Mouse (Mus musculus): ENCODE measurements around the gene Tmem132d.

The Tmem132d gene

DNA sequence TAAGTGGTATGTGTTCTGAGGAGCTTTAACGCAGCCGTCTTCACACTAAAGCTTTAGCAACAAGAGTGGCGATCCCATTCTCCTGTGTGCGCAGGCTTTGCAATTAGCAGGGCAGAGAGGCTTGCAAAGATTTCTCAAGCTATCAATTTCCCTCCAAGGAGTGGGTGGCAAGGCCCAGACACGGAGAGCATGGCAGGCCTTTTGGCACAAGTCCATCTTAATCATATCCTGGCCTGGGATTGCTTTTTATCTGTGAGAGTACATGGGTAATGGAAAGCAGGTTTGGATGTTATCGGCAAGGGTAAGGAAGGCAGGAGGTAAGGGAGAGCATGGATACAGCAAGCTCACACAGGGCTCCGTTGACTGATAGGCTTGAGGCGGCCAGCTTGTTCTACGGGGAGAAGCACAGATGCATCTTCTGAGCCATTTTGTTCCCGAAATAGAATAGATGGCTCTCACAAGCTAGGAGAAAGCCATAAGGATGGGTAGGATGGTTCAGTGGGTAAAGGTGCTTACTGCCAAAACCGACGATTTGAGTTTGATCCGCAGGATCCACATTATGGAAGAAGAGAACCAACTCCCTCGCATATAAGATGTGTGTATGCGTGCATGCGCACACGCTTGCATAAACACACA lies 228.1 kb downstream of the Tmem132d start:
- TF ChIP-seq GATA4 (IDR thresholded peaks at IDR 0.05; ENCODE audit: insufficient replicate concordance, low read length), result no peak

DNA sequence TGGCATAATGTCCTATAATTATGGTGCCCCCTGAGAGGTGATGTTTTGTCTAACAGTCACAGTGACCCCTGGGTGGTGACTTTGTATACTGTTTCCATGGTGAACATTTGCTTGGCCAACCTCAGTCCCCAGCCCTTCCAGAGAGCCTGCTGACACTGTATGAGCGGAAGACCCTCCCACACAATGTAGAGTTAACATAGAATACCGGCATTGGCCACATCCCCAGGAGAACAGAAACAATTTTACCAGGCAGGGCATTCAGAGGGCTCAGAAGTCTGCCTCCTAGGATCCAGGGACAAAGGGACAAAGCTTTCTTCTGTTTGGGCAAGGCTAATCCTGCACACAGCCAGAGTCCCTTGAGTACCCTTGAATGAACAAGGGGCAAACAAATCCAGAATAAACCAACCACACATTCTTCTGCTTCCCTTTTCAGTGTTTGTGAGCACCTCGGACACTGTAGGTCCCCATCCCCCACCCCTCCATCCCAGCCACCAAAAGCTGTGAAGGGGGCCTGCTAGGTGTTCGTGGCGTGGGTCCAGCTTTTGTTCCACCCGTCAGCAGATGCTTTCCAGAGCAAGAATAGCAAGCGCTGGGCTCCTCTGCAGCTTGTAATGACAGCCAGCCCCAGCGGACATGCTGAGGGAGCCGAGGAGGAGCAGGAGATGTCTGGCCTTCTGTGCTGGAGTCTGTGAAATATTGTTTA lies 228.8 kb downstream of the Tmem132d start:
- TF ChIP-seq GATA4 (IDR thresholded peaks at IDR 0.05; ENCODE audit: insufficient replicate concordance, low read length), result no peak

GRCm38 (mm10) chr5:128194106-128194505 lies 238.8 kb downstream of the Tmem132d start:
- no peak for TF ChIP-seq GATA4 (IDR thresholded peaks at IDR 0.05; ENCODE audit: insufficient replicate concordance, low read length)

DNA sequence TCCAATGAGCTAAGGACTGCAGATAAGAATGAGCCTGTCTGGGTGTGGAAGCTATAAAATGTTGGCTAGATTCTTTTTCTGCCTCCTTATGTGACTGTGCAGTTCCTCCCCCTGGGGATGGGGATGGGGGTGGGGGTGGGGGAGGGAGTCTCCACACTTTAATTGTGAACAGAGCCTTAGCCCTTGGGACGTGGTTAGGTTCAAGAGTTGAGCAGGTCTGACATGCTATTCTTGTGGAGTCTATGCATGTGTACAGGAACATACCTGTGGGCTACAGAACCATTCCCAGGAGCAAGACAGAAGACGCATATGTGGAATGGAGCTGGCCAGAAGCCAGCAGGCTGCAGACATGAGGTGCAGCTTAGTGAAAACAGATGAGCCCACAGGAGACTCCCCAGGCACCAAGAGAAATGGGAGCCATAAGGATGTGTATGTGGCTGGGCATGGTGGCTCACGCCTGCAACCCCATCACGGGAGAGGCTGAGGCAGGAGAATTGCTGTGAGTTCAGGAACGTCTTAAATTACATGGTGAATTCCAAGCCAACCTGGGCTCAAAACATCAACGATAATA lies 240.3 kb downstream of the Tmem132d start:
- TF ChIP-seq GATA4 (IDR thresholded peaks at IDR 0.05; ENCODE audit: insufficient replicate concordance, low read length), result no peak

- no peak for TF ChIP-seq GATA4 (IDR thresholded peaks at IDR 0.05; ENCODE audit: insufficient replicate concordance, low read length)
These were observed 241.2 kb downstream of the Tmem132d start for GRCm38 (mm10) chr5:128191710-128192109.

GRCm38 (mm10) chr5:128190243-128190820 lies 242.5 kb downstream of the Tmem132d start:
- no peak for TF ChIP-seq GATA4 (IDR thresholded peaks at IDR 0.05; ENCODE audit: insufficient replicate concordance, low read length)

DNA sequence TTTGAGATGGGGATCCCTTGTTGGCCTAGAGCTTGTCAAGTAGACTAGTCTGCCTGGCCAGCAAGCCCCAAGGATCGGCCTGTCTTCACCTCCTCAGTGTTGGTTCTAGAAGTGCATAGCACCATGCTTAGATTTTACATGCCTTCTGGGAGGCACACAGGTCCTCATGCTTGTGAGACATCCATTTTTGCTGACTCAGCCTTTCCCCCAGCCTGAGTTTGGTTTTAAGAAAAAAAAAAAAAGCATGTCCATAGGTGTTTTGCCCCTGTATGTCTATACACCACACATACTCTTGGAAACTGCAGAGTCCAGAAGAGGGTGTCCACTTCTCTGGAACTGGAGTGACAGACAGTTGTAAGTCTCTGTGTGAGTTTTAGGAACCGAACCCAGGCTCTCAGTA lies 256.6 kb downstream of the Tmem132d start:
- no peak for TF ChIP-seq GATA4 (IDR thresholded peaks at IDR 0.05; ENCODE audit: insufficient replicate concordance, low read length)

DNA sequence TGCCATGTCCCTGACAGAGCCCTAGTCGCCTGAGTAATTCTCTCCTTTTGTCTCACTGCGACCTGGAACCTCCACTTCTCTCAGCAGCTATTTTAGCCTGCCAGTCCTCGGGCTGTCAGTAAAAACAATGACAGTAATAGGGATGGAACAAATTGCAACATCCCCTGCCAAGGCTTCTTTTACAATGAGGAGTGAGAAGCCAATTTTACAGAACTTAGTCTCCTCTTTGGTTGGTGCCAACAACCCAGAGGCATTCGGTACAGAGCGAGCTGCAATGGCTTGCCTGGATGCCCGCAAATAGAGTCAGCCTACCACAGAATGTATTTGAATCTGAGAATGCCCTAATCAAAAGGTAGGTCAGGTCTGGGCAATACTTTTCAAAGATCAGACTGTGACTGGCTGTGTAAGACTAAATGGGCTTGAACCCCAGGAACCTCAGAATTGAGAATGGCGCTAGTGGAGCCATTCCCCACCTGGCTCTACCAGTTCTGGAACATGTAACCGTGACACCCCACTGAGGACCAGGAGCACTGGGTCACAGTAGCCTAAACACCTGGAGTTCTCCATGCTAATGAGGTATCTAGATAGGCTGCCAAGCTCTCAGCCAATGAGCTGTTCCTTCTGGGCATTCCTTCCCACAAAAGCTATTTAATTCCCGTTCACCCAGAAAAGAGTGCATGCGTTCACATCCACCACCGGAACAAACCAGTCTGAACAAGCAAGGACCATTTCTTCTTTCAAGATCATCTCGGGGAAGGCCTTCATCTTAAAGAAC lies 273.8 kb downstream of the Tmem132d start:
- TF ChIP-seq GATA4 (IDR thresholded peaks at IDR 0.05; ENCODE audit: insufficient replicate concordance, low read length), result no peak

DNA sequence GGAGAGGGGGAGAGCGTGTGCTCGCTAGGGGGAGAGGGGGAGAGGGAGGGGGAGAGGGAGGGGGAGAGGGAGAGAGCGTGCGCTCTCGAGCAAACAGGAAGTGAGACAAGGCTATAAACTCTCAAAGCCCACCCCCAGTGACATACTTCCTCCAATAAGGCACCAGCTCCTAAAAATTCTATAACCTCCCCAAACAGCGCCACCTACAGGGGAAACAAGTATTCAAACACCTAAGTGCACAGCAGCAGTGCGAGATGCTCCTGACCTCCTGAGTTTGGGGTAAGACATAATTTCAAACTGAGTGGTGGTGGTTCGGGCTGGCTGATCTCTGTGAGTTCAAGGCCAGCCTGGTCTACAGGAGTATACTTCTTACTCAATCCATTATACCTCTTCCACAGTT lies 281.4 kb downstream of the Tmem132d start:
- TF ChIP-seq GATA4 (IDR thresholded peaks at IDR 0.05; ENCODE audit: insufficient replicate concordance, low read length), result no peak

GRCm38 (mm10) chr5:128146901-128147645 lies 285.8 kb downstream of the Tmem132d start:
- no peak for TF ChIP-seq GATA4 (IDR thresholded peaks at IDR 0.05; ENCODE audit: insufficient replicate concordance, low read length)

DNA sequence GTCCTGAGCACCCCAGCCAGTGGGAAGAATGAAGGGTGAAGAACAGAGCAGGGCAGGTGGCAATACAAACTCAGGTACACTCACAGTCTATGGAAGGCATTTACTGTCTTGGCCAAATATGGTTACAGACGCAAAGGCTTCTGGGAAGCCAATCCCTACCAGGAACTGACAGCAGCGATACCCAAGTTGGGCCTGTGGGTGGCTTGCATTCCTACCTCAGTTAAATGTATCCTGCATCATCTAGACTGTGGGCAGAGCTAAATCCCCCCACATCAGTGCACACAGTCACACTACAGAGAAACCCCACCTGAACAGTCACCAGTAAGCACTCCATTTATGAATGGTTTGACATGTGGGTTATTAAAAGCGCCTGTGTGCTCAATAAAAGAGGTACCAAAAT lies 288.1 kb downstream of the Tmem132d start:
- TF ChIP-seq GATA4 (IDR thresholded peaks at IDR 0.05; ENCODE audit: insufficient replicate concordance, low read length), result no peak

- TF ChIP-seq GATA4 (IDR thresholded peaks at IDR 0.05; ENCODE audit: insufficient replicate concordance, low read length), result no peak
These were observed 296.1 kb downstream of the Tmem132d start for GRCm38 (mm10) chr5:128136818-128137217.

- TF ChIP-seq GATA4 (IDR thresholded peaks at IDR 0.05; ENCODE audit: insufficient replicate concordance, low read length), result no peak
These were observed 310.2 kb downstream of the Tmem132d start for GRCm38 (mm10) chr5:128122656-128123055.

GRCm38 (mm10) chr5:128119171-128119570 lies 313.7 kb downstream of the Tmem132d start:
- TF ChIP-seq GATA4 (IDR thresholded peaks at IDR 0.05; ENCODE audit: insufficient replicate concordance, low read length), result no peak

DNA sequence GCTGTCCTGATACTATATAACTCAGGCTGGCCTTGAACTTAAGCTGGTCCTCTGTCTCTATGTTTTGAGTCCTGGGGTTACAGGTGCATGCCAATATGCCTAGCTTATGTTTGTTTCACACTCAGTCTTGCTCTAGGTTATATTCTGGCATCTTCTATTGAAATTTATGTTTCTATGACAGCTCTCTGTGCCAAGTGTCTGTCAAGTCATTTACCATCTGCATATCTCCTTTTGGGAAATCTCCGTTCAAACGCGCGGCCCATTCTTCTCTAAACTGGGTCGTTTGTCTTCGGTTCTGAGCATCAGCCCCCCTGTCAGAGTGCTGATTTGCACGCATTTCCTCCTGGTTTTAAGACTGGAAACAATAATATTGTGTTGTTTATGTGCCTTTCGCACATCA lies 319.8 kb downstream of the Tmem132d start:
- no peak for TF ChIP-seq GATA4 (IDR thresholded peaks at IDR 0.05; ENCODE audit: insufficient replicate concordance, low read length)
